Mouse (Mus musculus) ES-E14 (cell line): ENCODE measurements around the gene BC051665. TPM values are rescaled to one million over a fixed set of nuclear protein-coding genes. Genes with fewer than 3 reads are reported as not detected.

Experiments
- DNase-seq: peaks from one replicate; pipeline ENCODE4 v3.0.0-alpha.2; 2013; ENCODE audit warnings: low read depth, low spot score
- H3K27ac ChIP-seq: 2 replicates; pipeline ENCODE4 v1.5.1; 2012; ENCODE audit warnings: low read depth, mild to moderate bottlenecking, low read length, moderate library complexity, mixed read lengths; ENCODE audit not compliant: poor library complexity, insufficient read depth, severe bottlenecking
- H3K36me3 ChIP-seq: 2 replicates; pipeline ENCODE4 v1.6.1; 2012; ENCODE audit warnings: mild to moderate bottlenecking, low read length, moderate library complexity, mixed read lengths; ENCODE audit not compliant: control insufficient read depth, poor library complexity, insufficient read depth, severe bottlenecking
- H3K4me1 ChIP-seq, 2 experiments: fragments of 150-350 bp in 1 of 2; sonication (generic) in 1 of 2; 2 replicates each; pipeline ENCODE4 v1.6.1; 2012; ENCODE audit warnings: low read length in 2 of 2, mild to moderate bottlenecking in 1 of 2, mixed read lengths in 1 of 2; ENCODE audit not compliant: control insufficient read depth in 2 of 2, insufficient read depth in 2 of 2, poor library complexity in 1 of 2
- H3K4me3 ChIP-seq, 2 experiments: fragments of 150-350 bp in 1 of 2; sonication (generic) in 1 of 2; 2 replicates each; pipeline ENCODE4 v1.5.1; 2012; ENCODE audit warnings: low read length in 2 of 2, low read depth in 1 of 2, mild to moderate bottlenecking in 1 of 2, mixed read lengths in 1 of 2; ENCODE audit not compliant: insufficient read depth in 1 of 2, poor library complexity in 1 of 2, severe bottlenecking in 1 of 2
- H3K9ac ChIP-seq: 2 replicates; pipeline ENCODE4 v1.6.1; 2012; ENCODE audit warnings: low read depth, mild to moderate bottlenecking, low read length, mixed read lengths; ENCODE audit not compliant: poor library complexity, insufficient read depth, severe bottlenecking
- H3K9me3 ChIP-seq: fragments of 150-350 bp; sonication (generic); 2 replicates; pipeline ENCODE4 v1.6.1; 2012; ENCODE audit warnings: low read depth, mild to moderate bottlenecking, low read length; ENCODE audit not compliant: control insufficient read depth, insufficient read depth
- CHD2 ChIP-seq: IDR thresholded peaks from 2 replicates; pipeline ENCODE4 v1.6.1; 2014; ENCODE audit warnings: mild to moderate bottlenecking, low read depth, low read length, inconsistent platforms
- HCFC1 ChIP-seq: IDR thresholded peaks from 2 replicates; pipeline ENCODE4 v1.6.1; 2012; ENCODE audit warnings: low read length, inconsistent platforms, borderline replicate concordance; ENCODE audit not compliant: insufficient read depth
- MAFK ChIP-seq: IDR thresholded peaks from 2 replicates; pipeline ENCODE4 v1.6.1; 2014; ENCODE audit warnings: mild to moderate bottlenecking, low read depth, low read length, inconsistent platforms; ENCODE audit not compliant: insufficient read depth
- ZC3H11A ChIP-seq: IDR thresholded peaks from 2 replicates; pipeline ENCODE4 v1.6.1; 2012; ENCODE audit warnings: low read depth, mild to moderate bottlenecking, inconsistent platforms, low read length, borderline replicate concordance
- ZNF384 ChIP-seq: IDR thresholded peaks from 2 replicates; pipeline ENCODE4 v1.6.1; 2012; ENCODE audit warnings: low read depth, low read length, inconsistent platforms
- in situ Hi-C, 2 experiments: fragments of 600-800 bp; cut with MboI; formaldehyde crosslinking; loops; one replicate each; pipeline ENCODE4 v1.15.1; 2025; ENCODE audit warnings: low sequenced_read_pairs in 2 of 2, inconsistent platforms in 1 of 2; ENCODE audit not compliant: unreplicated experiment in 2 of 2
- total RNA-seq: library from RNA; depleted of rRNA; stranded (reverse); fragments of 300-350 nt; gene quantifications from 2 replicates; pipeline ENCODE4 v1.2.3, GENCODE M21; 2012

The BC051665 gene
- total RNA-seq, 1 experiment = not detected

DNA sequence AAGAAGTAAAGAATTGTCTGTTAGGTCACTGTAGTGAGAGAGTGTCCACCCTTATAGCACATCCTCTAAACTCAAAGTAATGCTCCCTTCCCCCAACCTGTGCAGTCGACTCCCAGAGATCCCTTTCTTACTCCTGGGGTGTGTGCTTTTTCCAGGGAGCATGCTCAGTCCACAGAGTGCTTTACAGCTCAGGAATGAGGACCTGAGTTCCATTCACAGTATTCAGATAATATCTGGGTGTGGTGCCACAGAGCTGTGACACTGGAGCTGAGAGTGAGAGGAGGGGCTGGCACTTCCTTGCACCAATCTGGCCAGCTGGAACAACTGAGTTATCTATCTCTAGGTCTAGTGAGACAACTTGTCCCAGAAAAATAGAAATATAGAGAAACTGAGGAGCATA is 27.6 kb upstream of the BC051665 start:
- no peak for DNase-seq
- TF ChIP-seq HCFC1 (no peak), MAFK (no peak), ZC3H11A (no peak), CHD2 (no peak), ZNF384 (no peak)
- H3K36me3 ChIP-seq = no peaks in the 10 kb centered on the region
- H3K4me1 ChIP-seq = no peaks in the 10 kb centered on the region
- in situ Hi-C loops = loop anchor here in 1 of 2 experiments (5.0 to 10.0 kb wide), 2 partner anchors 56 to 339 kb away; no protein-coding TSS in a partner anchor
- no peaks in the 10 kb centered on the region for H3K9me3 ChIP-seq
- no peak overlapping the region for H3K4me3 ChIP-seq
- no peak overlapping the region for H3K9ac ChIP-seq
- no peak overlapping the region for H3K27ac ChIP-seq

DNA sequence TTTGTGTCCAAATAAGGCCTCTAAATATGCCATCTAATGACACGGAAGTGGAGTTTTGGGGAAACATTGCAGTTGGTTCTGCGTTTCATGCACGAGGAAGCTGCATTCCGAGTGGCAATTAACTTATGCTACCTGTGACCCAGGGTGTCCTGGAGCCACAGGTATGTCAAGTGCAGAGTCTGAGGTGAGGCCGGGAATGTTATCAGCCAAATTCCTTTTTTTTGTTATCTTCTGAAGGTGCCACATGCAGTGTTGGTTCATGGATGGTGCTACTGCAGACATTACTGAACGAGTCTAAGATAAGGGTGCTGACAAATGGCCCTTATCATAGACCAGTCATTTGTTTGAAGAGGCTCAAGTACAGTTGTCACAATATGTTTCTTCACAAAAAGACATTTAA is 26.6 kb upstream of the BC051665 start:
- no peaks in the 10 kb centered on the region for H3K4me1 ChIP-seq
- no peak for TF ChIP-seq CHD2
- TF ChIP-seq MAFK = no peak
- no peak for TF ChIP-seq HCFC1
- TF ChIP-seq ZNF384 = no peak
- no peak for TF ChIP-seq ZC3H11A
- no peak for DNase-seq
- H3K9me3 ChIP-seq = no peaks in the 10 kb centered on the region
- in situ Hi-C loops = loop anchor here in 1 of 2 experiments (5.0 to 10.0 kb wide), 2 partner anchors 55 to 338 kb away; no protein-coding TSS in a partner anchor
- no peak overlapping the region for H3K27ac ChIP-seq
- H3K9ac ChIP-seq = no peak overlapping the region
- no peaks in the 10 kb centered on the region for H3K36me3 ChIP-seq
- H3K4me3 ChIP-seq = no peak overlapping the region

GRCm38 (mm10) chr13:60809690-60810089 is 23.5 kb upstream of the BC051665 start:
- H3K9me3 ChIP-seq = no peaks in the 10 kb centered on the region
- H3K36me3 ChIP-seq = no peaks in the 10 kb centered on the region
- no peaks in the 10 kb centered on the region for H3K4me1 ChIP-seq
- no peak overlapping the region for H3K27ac ChIP-seq
- in situ Hi-C loops = loop anchor here in 1 of 2 experiments (5.0 to 10.0 kb wide), 2 partner anchors 52 to 335 kb away; no protein-coding TSS in a partner anchor
- no peak for DNase-seq
- H3K4me3 ChIP-seq = no peak overlapping the region
- H3K9ac ChIP-seq = no peak overlapping the region
- no peak for TF ChIP-seq MAFK
- no peak for TF ChIP-seq ZNF384
- TF ChIP-seq CHD2 = no peak
- TF ChIP-seq HCFC1 = no peak
- TF ChIP-seq ZC3H11A = no peak

GRCm38 (mm10) chr13:60802749-60803148 is 16.6 kb upstream of the BC051665 start, which contains the start of gene Ctsll3:
Gene Ctsll3 (minus strand): TSS chr13:60802849.
- no peak within 1 kb of the TSS for H3K4me3 ChIP-seq
- no peak within 1 kb of the TSS for H3K27ac ChIP-seq
- no peak for DNase-seq
- H3K9ac ChIP-seq = no peak within 1 kb of the TSS
- no peak for TF ChIP-seq ZC3H11A
- TF ChIP-seq CHD2 = no peak
- TF ChIP-seq MAFK = no peak
- TF ChIP-seq HCFC1 = no peak
- TF ChIP-seq ZNF384 = no peak
- no peaks in the 10 kb centered on the region for H3K4me1 ChIP-seq
- H3K36me3 ChIP-seq = no peaks in the 10 kb centered on the region
- no peaks in the 10 kb centered on the region for H3K9me3 ChIP-seq
- in situ Hi-C loops = no loop called here

- in situ Hi-C loops = no loop called here
- Histone ChIP-seq H3K9ac (no peak overlapping the region), H3K4me1 (no peaks in the 10 kb centered on the region; a peak in 1 of 4 replicates), H3K27ac (no peak overlapping the region), H3K36me3 (no peaks in the 10 kb centered on the region), H3K9me3 (no peaks in the 10 kb centered on the region), H3K4me3 (no peak overlapping the region)
- TF ChIP-seq CHD2 (no peak), HCFC1 (no peak), ZNF384 (no peak), MAFK (no peak), ZC3H11A (no peak)
- no peak for DNase-seq
These were observed 3.3 kb upstream of the BC051665 start for GRCm38 (mm10) chr13:60789466-60789865.
